Mouse (Mus musculus) heart, adult 2 months (tissue): ENCODE data around the gene Glyctk.

ENCODE experiments used
- CTCF ChIP-seq: fragments of 200-600 bp; IDR thresholded peaks from 2 replicates; pipeline ENCODE4 v1.8.1; 2022; ENCODE audit warnings: antibody characterized with exemption, mild to moderate bottlenecking, moderate library complexity
- POLR2A ChIP-seq: fragments of 200-500 bp; IDR thresholded peaks from 2 replicates; pipeline ENCODE4 v1.6.1; 2011; ENCODE audit warnings: mild to moderate bottlenecking, low read depth, low read length, control low read depth; ENCODE audit not compliant: insufficient read depth

DNA sequence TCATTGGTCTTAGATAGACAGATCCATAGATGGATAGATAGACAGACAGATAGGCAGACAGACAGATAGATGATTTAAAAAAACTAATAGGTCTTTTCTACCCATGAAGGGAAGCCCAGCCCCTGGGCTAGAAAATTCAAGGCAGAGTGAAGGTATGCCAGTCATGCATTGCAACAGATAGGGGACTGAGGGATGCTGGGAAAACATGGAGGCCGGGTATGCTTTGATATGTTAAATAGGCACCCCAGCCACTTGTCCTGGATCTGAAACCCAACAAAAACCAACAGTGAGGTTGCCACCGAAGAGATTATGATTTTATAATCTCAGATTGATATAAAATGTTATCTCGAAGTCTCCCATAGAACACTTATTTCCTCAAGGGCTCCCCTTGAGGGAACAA lies 9.3 kb upstream of the Glyctk start:
- no peak for TF ChIP-seq POLR2A
- TF ChIP-seq CTCF = no peak
